Mouse (Mus musculus): Measurements from ENCODE around the gene Fis1. TPM values are rescaled to one million over a fixed set of nuclear protein-coding genes. Genes with fewer than 3 reads are reported as not detected.
"Not testable (repeated sequence)": the region's sequence is repeated elsewhere in the genome, so short reads cannot be mapped to it uniquely, and the experiment has no call there.

Gene Fis1
- polyA plus RNA-seq, 1 experiment from 2014 or later, result 365 TPM

DNA sequence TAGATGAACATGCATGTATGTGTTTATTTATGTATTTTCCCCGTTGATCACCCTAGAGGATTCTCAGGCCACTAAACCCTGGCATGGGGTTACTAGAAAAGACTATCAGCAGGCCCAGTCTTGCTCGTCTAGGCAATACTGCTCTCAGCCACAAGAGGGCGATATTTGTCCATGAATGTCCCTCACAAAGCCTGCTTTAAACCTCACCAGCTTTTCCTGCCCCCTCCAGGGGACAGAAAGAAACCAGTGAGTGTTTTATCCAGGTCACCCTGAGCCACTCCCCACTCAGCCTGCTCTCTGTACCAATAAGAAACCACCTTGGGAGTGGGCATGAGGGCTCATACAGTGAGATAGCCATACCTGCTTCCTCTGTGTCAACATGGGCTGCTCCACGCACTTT lies 24.0 kb upstream of the Fis1 start:
- Histone ChIP-seq H3K27me3 (ENCODE audit: insufficient read depth, poor library complexity, severe bottlenecking) (no peaks in the 10 kb centered on the region), H3K9me3 (no peaks in the 10 kb centered on the region), H3K4me1 (replicated peaks) (peaks cover 5% of the 10 kb centered on the region), H3K36me3 (peaks cover 11% of the 10 kb centered on the region), H3K4me3 (no peak overlapping the region), H3K27ac (peak overlapping the region; percentile 75)
- DNase-seq (ENCODE audit: low spot score), result peak; percentile 90
- WGBS, result 22% methylated on average over 4 of the region's 4 CpGs

GRCm38 (mm10) chr5:136931896-136932295 lies 21.2 kb upstream of the Fis1 start:
- Histone ChIP-seq H3K9me3 (no peaks in the 10 kb centered on the region), H3K36me3 (no peaks in the 10 kb centered on the region), H3K27ac (no peak overlapping the region), H3K27me3 (ENCODE audit: insufficient read depth, poor library complexity, severe bottlenecking) (no peaks in the 10 kb centered on the region), H3K4me3 (no peak overlapping the region), H3K4me1 (replicated peaks) (peaks cover 5% of the 10 kb centered on the region)
- DNase-seq (ENCODE audit: low spot score), result no peak
- 88% methylated on average over 14 of the region's 14 CpGs for WGBS

DNA sequence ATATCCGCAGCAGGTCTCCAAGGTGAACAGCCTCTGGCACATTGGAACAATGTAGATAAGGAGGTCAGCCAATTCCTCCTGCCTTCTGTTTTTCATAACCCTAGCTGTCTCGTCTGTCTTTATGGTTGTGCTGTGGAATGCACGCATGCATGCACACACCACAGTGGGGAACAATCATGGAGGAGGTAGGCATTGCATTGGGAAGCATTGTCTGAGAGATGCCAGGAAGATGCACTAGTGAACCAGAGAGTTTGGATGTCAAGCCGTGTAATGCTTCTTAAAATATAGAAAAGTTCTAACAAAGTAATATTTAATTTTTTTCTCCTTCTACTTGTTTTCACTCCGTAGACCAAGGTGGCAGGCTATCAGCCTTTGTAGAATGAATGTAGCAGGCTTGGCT lies 20.1 kb upstream of the Fis1 start:
- Histone ChIP-seq H3K9me3 (no peaks in the 10 kb centered on the region), H3K4me3 (no peak overlapping the region), H3K27me3 (ENCODE audit: insufficient read depth, poor library complexity, severe bottlenecking) (no peaks in the 10 kb centered on the region), H3K36me3 (no peaks in the 10 kb centered on the region), H3K4me1 (replicated peaks) (peaks cover 5% of the 10 kb centered on the region), H3K27ac (no peak overlapping the region)
- no peak for DNase-seq (ENCODE audit: low spot score)
- WGBS, result 84% methylated on average over 5 of the region's 5 CpGs

DNA sequence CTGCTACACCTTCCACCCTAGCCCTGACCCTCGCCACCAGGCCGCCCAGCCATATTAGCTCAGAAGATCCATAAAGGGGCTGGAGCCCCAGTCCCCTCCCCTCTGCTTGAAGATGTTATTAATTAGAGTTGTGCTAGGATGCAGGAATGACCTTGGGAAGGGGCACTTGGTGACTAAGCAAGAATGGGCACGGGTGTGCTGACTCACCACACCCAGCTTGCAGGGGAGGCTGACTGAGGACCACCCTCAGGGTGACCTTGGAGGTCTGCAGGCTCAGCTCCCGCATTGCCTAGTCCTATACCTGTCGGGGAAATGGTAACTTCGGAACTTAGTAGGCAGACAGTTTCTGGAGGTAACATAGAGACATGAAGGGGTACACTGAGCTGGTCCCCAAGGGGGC lies 19.1 kb upstream of the Fis1 start:
- H3K9me3 ChIP-seq, result no peaks in the 10 kb centered on the region
- H3K4me3 ChIP-seq, result no peak overlapping the region
- DNase-seq (ENCODE audit: low spot score), result no peak
- WGBS, result 89% methylated on average over 6 of the region's 6 CpGs
- H3K27ac ChIP-seq, result no peak overlapping the region
- no peaks in the 10 kb centered on the region for H3K36me3 ChIP-seq
- H3K4me1 ChIP-seq (replicated peaks), result peaks cover 5% of the 10 kb centered on the region
- H3K27me3 ChIP-seq (ENCODE audit: insufficient read depth, poor library complexity, severe bottlenecking), result no peaks in the 10 kb centered on the region

DNA sequence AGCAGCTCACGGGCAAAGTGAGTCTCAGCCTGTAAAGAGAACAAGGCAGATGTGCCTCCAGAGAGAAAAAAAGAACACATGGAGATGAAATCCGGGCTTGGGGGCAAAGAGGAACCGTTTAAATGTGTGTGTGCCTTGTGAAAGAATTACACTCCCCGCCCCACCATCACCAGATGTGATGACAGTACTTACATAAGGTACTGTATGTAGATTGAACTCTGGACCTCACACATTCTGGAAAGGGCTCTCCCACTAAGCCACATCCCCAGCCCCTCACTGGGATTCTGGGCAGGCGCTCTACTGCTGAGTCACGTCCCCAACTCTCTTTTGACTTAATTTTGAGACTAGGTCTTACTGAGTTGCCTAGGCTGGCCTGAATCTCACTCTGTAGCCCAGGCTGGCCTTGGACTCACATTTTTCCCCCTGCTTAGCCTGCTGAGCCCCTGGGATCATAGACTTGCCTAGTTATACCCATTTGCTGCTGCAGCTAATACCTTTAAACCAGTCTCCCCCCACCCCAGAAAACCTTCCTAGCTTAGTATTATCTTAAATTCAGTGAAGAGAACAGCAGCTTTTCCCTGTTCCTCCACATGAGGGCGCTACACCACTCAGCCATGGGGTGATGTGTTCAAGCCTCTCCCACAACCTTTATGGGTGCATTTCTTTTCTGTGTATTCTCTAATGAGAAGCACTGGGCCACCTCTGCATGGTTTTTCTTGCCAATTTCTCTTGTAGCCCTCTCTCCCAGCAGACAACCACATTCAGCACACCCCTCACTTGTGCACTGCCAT lies 17.0 kb upstream of the Fis1 start:
- H3K27ac ChIP-seq, result no peak overlapping the region
- no peaks in the 10 kb centered on the region for H3K36me3 ChIP-seq
- no peaks in the 10 kb centered on the region for H3K27me3 ChIP-seq (ENCODE audit: insufficient read depth, poor library complexity, severe bottlenecking)
- no peak overlapping the region for H3K4me3 ChIP-seq
- H3K4me1 ChIP-seq (replicated peaks), result no peaks in the 10 kb centered on the region
- DNase-seq (ENCODE audit: low spot score), result no peak
- WGBS, result 73% methylated on average over 7 of the region's 7 CpGs
- H3K9me3 ChIP-seq, result 0 out of 2 replicates have a peak, but pooled peaks cover 2% of the 10 kb centered on the region

DNA sequence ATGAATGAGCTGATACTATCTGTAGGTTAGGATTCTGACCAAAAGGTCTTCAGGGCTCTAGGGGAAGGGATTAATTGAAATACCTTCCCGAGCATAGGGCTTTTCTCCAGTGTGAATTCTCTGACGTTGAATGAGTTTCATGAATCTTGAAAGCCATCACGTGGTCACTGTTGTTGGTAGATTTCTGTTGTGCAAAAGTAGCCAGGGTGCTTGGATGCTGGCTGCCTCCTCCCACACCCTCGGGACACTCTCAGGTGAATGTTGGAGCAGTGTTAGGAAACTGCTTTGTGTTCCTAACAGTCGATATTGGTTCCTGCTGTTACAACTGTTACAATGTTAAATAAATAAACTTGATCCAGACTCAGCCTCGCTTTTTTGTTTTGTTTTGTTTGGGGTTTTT lies 16.3 kb upstream of the Fis1 start:
- Histone ChIP-seq H3K4me3 (no peak overlapping the region), H3K9me3 (0 out of 2 replicates have a peak, but pooled peaks cover 2% of the 10 kb centered on the region), H3K27ac (no peak overlapping the region), H3K27me3 (ENCODE audit: insufficient read depth, poor library complexity, severe bottlenecking) (no peaks in the 10 kb centered on the region), H3K36me3 (no peaks in the 10 kb centered on the region), H3K4me1 (replicated peaks) (no peaks in the 10 kb centered on the region)
- WGBS, result 87% methylated on average over 6 of the region's 6 CpGs
- no peak for DNase-seq (ENCODE audit: low spot score)

- Histone ChIP-seq H3K27ac (no peak overlapping the region), H3K36me3 (no peaks in the 10 kb centered on the region), H3K4me1 (replicated peaks) (peaks cover 5% of the 10 kb centered on the region; the same call in 1 of the 2 replicates), H3K4me3 (no peak overlapping the region), H3K9me3 (0 out of 2 replicates have a peak, but pooled peaks cover 2% of the 10 kb centered on the region), H3K27me3 (ENCODE audit: insufficient read depth, poor library complexity, severe bottlenecking) (no peaks in the 10 kb centered on the region)
- 91% methylated on average over 5 of the region's 5 CpGs for whole genome bisulfite sequencing
- no peak for DNase-seq (ENCODE audit: low spot score)
Observed at GRCm38 (mm10) chr5:136937621-136938020, 15.5 kb upstream of the Fis1 start.

- H3K27ac ChIP-seq, result no peak overlapping the region
- no peaks in the 10 kb centered on the region for H3K36me3 ChIP-seq
- DNase-seq (ENCODE audit: low spot score), result peak; percentile 10
- H3K9me3 ChIP-seq, result 0 out of 2 replicates have a peak, but pooled peaks cover 2% of the 10 kb centered on the region
- 64% methylated on average over 7 of the region's 7 CpGs for WGBS
- H3K4me1 ChIP-seq (replicated peaks), result peaks cover 6% of the 10 kb centered on the region; the same call in 1 of the 2 replicates
- no peak overlapping the region for H3K4me3 ChIP-seq
- H3K27me3 ChIP-seq (ENCODE audit: insufficient read depth, poor library complexity, severe bottlenecking), result no peaks in the 10 kb centered on the region
Observed at GRCm38 (mm10) chr5:136939284-136939683, 13.8 kb upstream of the Fis1 start.

- not testable (repeated sequence) for H3K4me3 ChIP-seq; H3K36me3 ChIP-seq; H3K27ac ChIP-seq; H3K9me3 ChIP-seq; H3K27me3 ChIP-seq (ENCODE audit: insufficient read depth, poor library complexity, severe bottlenecking); H3K4me1 ChIP-seq (replicated peaks); DNase-seq (ENCODE audit: low spot score)
- WGBS, result 87% methylated on average over 6 of the region's 6 CpGs
Observed at GRCm38 (mm10) chr5:136940029-136940428, 13.0 kb upstream of the Fis1 start.

- no peaks in the 10 kb centered on the region for H3K27me3 ChIP-seq (ENCODE audit: insufficient read depth, poor library complexity, severe bottlenecking)
- 88% methylated on average over 12 of the region's 12 CpGs for WGBS
Observed at GRCm38 (mm10) chr5:136940845-136941560, 12.1 kb upstream of the Fis1 start.

DNA sequence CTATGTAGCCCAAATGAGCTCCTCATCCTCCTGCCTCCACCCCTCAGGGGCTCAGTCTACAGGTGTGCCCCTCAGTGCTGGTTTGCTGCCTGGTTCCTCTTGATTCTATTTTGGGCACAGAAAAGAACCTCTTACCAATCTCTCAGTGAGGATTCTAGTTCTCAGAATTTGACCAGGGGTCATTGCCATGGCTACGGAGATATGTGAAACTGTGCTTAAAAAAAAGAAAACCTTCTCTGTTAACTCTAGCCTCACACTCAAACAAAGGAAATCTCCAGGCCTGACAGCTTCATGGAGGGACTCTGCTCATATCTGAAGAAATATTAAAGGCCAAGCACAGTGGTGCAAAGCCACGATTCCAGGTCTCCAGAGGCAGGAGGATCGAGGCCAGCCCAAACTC lies 10.3 kb upstream of the Fis1 start:
- Histone ChIP-seq H3K27ac (no peak overlapping the region), H3K36me3 (no peaks in the 10 kb centered on the region), H3K4me3 (no peak overlapping the region), H3K9me3 (0 out of 2 replicates have a peak, but pooled peaks cover 2% of the 10 kb centered on the region), H3K4me1 (replicated peaks) (peaks cover 6% of the 10 kb centered on the region; the same call in 1 of the 2 replicates), H3K27me3 (ENCODE audit: insufficient read depth, poor library complexity, severe bottlenecking) (no peaks in the 10 kb centered on the region)
- 85% methylated on average over 3 of the region's 3 CpGs for WGBS
- no peak for DNase-seq (ENCODE audit: low spot score)

More at GRCm38 (mm10) chr5:136940845-136941560, 12.1 kb upstream of the Fis1 start:
- no peak overlapping the region for H3K4me3 ChIP-seq
- DNase-seq (ENCODE audit: low spot score), result no peak
- H3K9me3 ChIP-seq, result 0 out of 2 replicates have a peak, but pooled peaks cover 2% of the 10 kb centered on the region
- H3K4me1 ChIP-seq (replicated peaks), result peaks cover 6% of the 10 kb centered on the region; the same call in 1 of the 2 replicates
- H3K36me3 ChIP-seq, result no peaks in the 10 kb centered on the region
- H3K27ac ChIP-seq, result no peak overlapping the region

- no peaks in the 10 kb centered on the region for H3K36me3 ChIP-seq
- WGBS, result 82% methylated on average over 2 of the region's 2 CpGs
Observed at GRCm38 (mm10) chr5:136943382-136943781, 9.7 kb upstream of the Fis1 start.

DNA sequence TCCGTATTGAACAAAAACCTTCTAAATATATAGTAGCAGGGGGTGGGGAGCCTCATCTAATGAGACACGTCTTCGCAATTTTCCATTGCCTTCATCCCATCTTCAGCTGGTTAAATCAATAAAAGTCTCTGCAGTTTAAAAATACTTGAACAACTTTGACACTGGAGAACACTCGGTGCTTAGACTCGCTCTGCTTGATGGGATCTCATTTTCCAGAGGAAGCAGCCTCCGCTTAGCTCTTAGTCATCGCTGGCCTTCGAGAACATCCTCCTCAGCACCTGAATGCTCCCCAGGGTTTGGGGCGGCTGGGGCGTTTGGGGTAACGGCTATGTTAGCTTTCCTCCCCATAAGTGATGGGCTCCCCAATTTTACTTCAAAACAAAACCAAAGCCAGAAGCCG lies 8.0 kb upstream of the Fis1 start:
- H3K4me1 ChIP-seq (replicated peaks), result peaks cover 6% of the 10 kb centered on the region; the same call in 1 of the 2 replicates
- no peak overlapping the region for H3K27ac ChIP-seq
- no peak overlapping the region for H3K4me3 ChIP-seq
- no peaks in the 10 kb centered on the region for H3K27me3 ChIP-seq (ENCODE audit: insufficient read depth, poor library complexity, severe bottlenecking)
- no peaks in the 10 kb centered on the region for H3K36me3 ChIP-seq
- WGBS, result 80% methylated on average over 12 of the region's 12 CpGs
- no peak for DNase-seq (ENCODE audit: low spot score)
- no peaks in the 10 kb centered on the region for H3K9me3 ChIP-seq

More at GRCm38 (mm10) chr5:136943382-136943781, 9.7 kb upstream of the Fis1 start:
- Histone ChIP-seq H3K27me3 (ENCODE audit: insufficient read depth, poor library complexity, severe bottlenecking) (no peaks in the 10 kb centered on the region), H3K9me3 (0 out of 2 replicates have a peak, but pooled peaks cover 2% of the 10 kb centered on the region), H3K4me3 (no peak overlapping the region), H3K27ac (no peak overlapping the region), H3K4me1 (replicated peaks) (peaks cover 6% of the 10 kb centered on the region; the same call in 1 of the 2 replicates)
- DNase-seq (ENCODE audit: low spot score), result no peak

Data from hindbrain, embryonic 10.5 days (tissue).